Mouse (Mus musculus): ENCODE measurements at regions not wholly inside any gene's neighbourhood (a gene's known extent, or its start where the extent isn't known, plus 50 kb on each side); places are given as distances from the start of the nearest gene placed in this dataset.

GRCm38 (mm10) chr15:67471283-67471682, 970.6 kb upstream of the Lrrc6 start:
- TF ChIP-seq USF1 (IDR thresholded peaks at IDR 0.05; ENCODE audit: low read depth) (no peak), POLR2A (IDR thresholded peaks at IDR 0.05; ENCODE audit: insufficient read length, low read depth) (no peak), TCF12 (IDR thresholded peaks at IDR 0.05; ENCODE audit: insufficient read depth, poor library complexity, severe bottlenecking) (no peak), E2F4 (IDR thresholded peaks at IDR 0.05; ENCODE audit: insufficient read depth) (no peak), POLR2AphosphoS2 (IDR thresholded peaks at IDR 0.05; ENCODE audit: insufficient read length, low read depth) (no peak)

All from myocyte (in vitro differentiated cells).